Mouse (Mus musculus) heart, postnatal 0 days (tissue): ENCODE measurements at regions not wholly inside any gene's neighbourhood (a gene's known extent, or its start where the extent isn't known, plus 50 kb on each side); places are given as distances from the start of the nearest gene placed in this dataset.
A peak's percentile ranks its signal among the peaks of the same experiment; 100 is the strongest.

Experiments used
- ATAC-seq: fragments of 200-750 bp; cut with Nextera tagmentation; 2 replicates; pipeline ENCODE4 v1.8.0; 2017; ENCODE audit warnings: low read depth, moderate number of reproducible peaks, moderate library complexity; ENCODE audit not compliant: insufficient read depth
- DNase-seq: peaks from one replicate; pipeline ENCODE4 v3.0.0-alpha.2; 2016; ENCODE audit warnings: low spot score
- H3K27ac ChIP-seq: fragments of 300-500 bp; sonication (generic); 2 replicates; pipeline ENCODE4 v1.5.1; 2014; ENCODE audit warnings: low read depth, mild to moderate bottlenecking
- H3K27me3 ChIP-seq: fragments of 300-500 bp; sonication (generic); 2 replicates; pipeline ENCODE4 v1.6.1; 2014; ENCODE audit warnings: low read length, mixed read lengths; ENCODE audit not compliant: control insufficient read depth, insufficient read depth
- H3K36me3 ChIP-seq: fragments of 300-500 bp; sonication (generic); replicated peaks from 2 replicates; pipeline ENCODE4 v1.6.1; 2014; ENCODE audit warnings: low read length, mixed read lengths; ENCODE audit not compliant: control insufficient read depth, insufficient read depth
- H3K4me1 ChIP-seq: fragments of 300-500 bp; sonication (generic); 2 replicates; pipeline ENCODE4 v1.6.1; 2014; ENCODE audit warnings: antibody characterized with exemption; ENCODE audit not compliant: control insufficient read depth, insufficient read depth
- H3K4me2 ChIP-seq: fragments of 300-500 bp; sonication (generic); 2 replicates; pipeline ENCODE4 v1.6.1; 2014; ENCODE audit warnings: low read depth, mild to moderate bottlenecking, low read length, moderate library complexity
- H3K4me3 ChIP-seq: fragments of 300-500 bp; sonication (generic); 2 replicates; pipeline ENCODE4 v1.5.1; 2014; ENCODE audit warnings: low read depth, low read length
- H3K9ac ChIP-seq: fragments of 300-500 bp; sonication (generic); replicated peaks from 2 replicates; pipeline ENCODE4 v1.6.1; 2014; ENCODE audit warnings: low read depth, low read length, mixed read lengths
- H3K9me3 ChIP-seq: fragments of 300-500 bp; sonication (generic); replicated peaks from 2 replicates; pipeline ENCODE4 v1.6.1; 2016; ENCODE audit warnings: low read length; ENCODE audit not compliant: control insufficient read depth
- CTCF ChIP-seq: IDR thresholded peaks from 2 replicates; pipeline ENCODE4 v1.5.1; 2016; ENCODE audit warnings: antibody characterized with exemption, control low read depth, low read depth
- EP300 ChIP-seq: IDR thresholded peaks from 2 replicates; pipeline ENCODE4 v1.6.1; 2016; ENCODE audit warnings: antibody characterized with exemption, low read depth
- WGBS: fragments of 180-500 bp; shearing (Covaris S2); extraction: QIAGEN DNeasy Blood & Tissue Kit; methylation state at CpG from one replicate; pipeline ENCODE4 v1.1.7; 2014; 5-methylcytosine and 5-hydroxymethylcytosine counted together

DNA sequence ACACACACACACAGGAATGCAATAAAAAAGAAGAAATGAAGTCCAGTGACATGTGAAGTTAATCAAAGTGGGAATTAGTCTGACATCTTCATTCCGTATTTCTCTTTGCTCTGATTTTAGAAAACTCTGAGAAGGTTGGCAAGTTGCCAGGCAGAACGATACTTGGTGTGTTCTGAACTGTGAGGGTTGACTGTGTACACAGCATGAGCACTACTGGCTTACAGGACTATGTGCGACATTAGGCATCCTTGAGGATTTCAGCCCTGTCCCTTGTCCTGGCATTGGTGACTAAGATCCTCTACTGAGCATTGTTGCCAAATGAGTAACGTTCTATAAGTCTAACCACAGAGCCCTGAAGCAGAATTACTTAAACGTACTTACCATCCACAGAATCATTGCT lies 340.7 kb downstream of the Plk2 start:
- 39% methylated on average over 5 of the region's 5 CpGs for WGBS
- ATAC-seq (no peak), DNase-seq (no peak)
- TF ChIP-seq EP300 (no peak), CTCF (no peak)
- Histone ChIP-seq H3K4me2 (no peak overlapping the region), H3K27ac (no peak overlapping the region), H3K4me1 (no peaks in the 10 kb centered on the region), H3K9ac (no peak overlapping the region), H3K9me3 (no peaks in the 10 kb centered on the region), H3K4me3 (no peak overlapping the region), H3K36me3 (no peaks in the 10 kb centered on the region), H3K27me3 (no peaks in the 10 kb centered on the region)

DNA sequence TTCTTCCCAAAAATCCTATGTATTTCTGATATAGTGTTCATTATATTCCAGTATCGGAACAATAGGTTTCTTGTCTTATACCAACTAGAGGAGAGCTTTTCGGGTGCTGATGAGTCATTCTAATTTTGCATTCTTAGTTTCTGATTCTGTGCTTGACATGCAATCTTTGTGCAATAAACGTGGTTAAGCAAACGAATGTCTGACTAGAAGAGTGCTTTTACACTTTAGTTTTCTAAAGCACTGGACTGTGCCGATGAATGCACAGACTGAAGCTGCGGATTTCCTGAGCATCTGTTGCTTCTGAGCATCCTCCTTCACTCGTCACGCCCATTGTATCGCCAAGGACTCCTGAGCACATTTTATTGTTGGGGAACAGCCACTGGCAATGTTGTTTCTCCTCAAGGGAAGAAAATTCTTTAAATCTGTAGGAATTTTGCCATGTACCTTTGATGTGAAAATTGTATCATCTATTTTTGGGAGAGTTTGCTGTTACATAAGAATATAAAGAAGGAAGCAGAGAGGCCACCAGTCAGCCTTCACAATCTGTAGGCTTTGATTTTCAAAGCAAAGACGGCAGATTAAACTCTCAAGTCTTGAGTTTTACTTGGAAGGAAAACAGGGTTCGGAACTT lies 346.8 kb downstream of the Plk2 start:
- Histone ChIP-seq H3K4me1 (no peaks in the 10 kb centered on the region), H3K9ac (no peak overlapping the region), H3K27me3 (no peaks in the 10 kb centered on the region), H3K9me3 (no peaks in the 10 kb centered on the region), H3K4me3 (no peak overlapping the region), H3K36me3 (no peaks in the 10 kb centered on the region), H3K27ac (no peak overlapping the region), H3K4me2 (no peak overlapping the region)
- TF ChIP-seq CTCF (no peak), EP300 (no peak)
- ATAC-seq (no peak), DNase-seq (no peak)
- WGBS, result 73% methylated on average over 11 of the region's 11 CpGs

- DNase-seq (peak; percentile 28), ATAC-seq (peak; percentile 51)
- Histone ChIP-seq H3K9ac (no peak overlapping the region), H3K4me3 (no peak overlapping the region), H3K4me1 (no peaks in the 10 kb centered on the region; the same call in 1 of the 2 replicates), H3K9me3 (no peaks in the 10 kb centered on the region), H3K4me2 (peak overlapping the region; percentile 25; the same call in 1 of the 2 replicates), H3K27me3 (no peaks in the 10 kb centered on the region), H3K27ac (peak overlapping the region; percentile 41), H3K36me3 (no peaks in the 10 kb centered on the region)
- WGBS, result 19% methylated on average over 6 of the region's 6 CpGs
- TF ChIP-seq EP300, result peak; percentile 86; the same call in 1 of the 2 replicates
- no peak for TF ChIP-seq CTCF
Measured at GRCm38 (mm10) chr13:110747223-110747868, 352.5 kb downstream of the Plk2 start.

- WGBS, result 77% methylated on average over 4 of the region's 4 CpGs
- ATAC-seq, result no peak
- Histone ChIP-seq H3K27me3 (no peaks in the 10 kb centered on the region), H3K4me3 (no peak overlapping the region), H3K4me2 (no peak overlapping the region), H3K36me3 (no peaks in the 10 kb centered on the region), H3K4me1 (no peaks in the 10 kb centered on the region; the same call in 1 of the 2 replicates), H3K27ac (no peak overlapping the region), H3K9me3 (no peaks in the 10 kb centered on the region), H3K9ac (no peak overlapping the region)
- no peak for DNase-seq
- TF ChIP-seq CTCF (no peak), EP300 (no peak)
Measured at GRCm38 (mm10) chr13:110752746-110753145, 357.9 kb downstream of the Plk2 start.

GRCm38 (mm10) chr13:110754548-110754947 lies 359.7 kb downstream of the Plk2 start:
- no peaks in the 10 kb centered on the region for H3K4me1 ChIP-seq
- H3K4me2 ChIP-seq, result no peak overlapping the region
- ATAC-seq, result peak; percentile 75
- TF ChIP-seq EP300 (no peak), CTCF (no peak)
- H3K9ac ChIP-seq, result no peak overlapping the region
- H3K36me3 ChIP-seq, result no peaks in the 10 kb centered on the region
- WGBS, result 62% methylated on average over 9 of the region's 9 CpGs
- no peak overlapping the region for H3K4me3 ChIP-seq
- H3K27ac ChIP-seq, result no peak overlapping the region
- peak; percentile 49 for DNase-seq
- no peaks in the 10 kb centered on the region for H3K27me3 ChIP-seq
- H3K9me3 ChIP-seq, result no peaks in the 10 kb centered on the region
